Mouse (Mus musculus) MEL (cell line): ENCODE data around the gene Mapkap1. TPM values are rescaled to one million over a fixed set of nuclear protein-coding genes. Genes with fewer than 3 reads are reported as not detected.

Experiments
- DNase-seq: peaks from one replicate; pipeline ENCODE4 v3.0.0; 2011; ENCODE audit warnings: low read depth, low spot score
- H3K27ac ChIP-seq: 2 replicates; pipeline ENCODE4 v1.5.1; 2012; ENCODE audit warnings: low read depth, mild to moderate bottlenecking, control low read depth, low read length, moderate library complexity; ENCODE audit not compliant: control insufficient read depth
- H3K27me3 ChIP-seq, 2 experiments: fragments of 150-350 bp in 1 of 2; sonication (generic) in 1 of 2; 2 replicates each; pipeline ENCODE4 v1.6.1; 2012; ENCODE audit warnings: low read length in 2 of 2, mild to moderate bottlenecking in 2 of 2, improper control_type of control experiment in 1 of 2, moderate library complexity in 1 of 2; ENCODE audit not compliant: insufficient read depth in 2 of 2, control insufficient read depth in 1 of 2
- H3K36me3 ChIP-seq, 2 experiments: 2 replicates each; pipeline ENCODE4 v1.6.1; 2012 to 2014; ENCODE audit warnings: low read length in 2 of 2, improper control_type of control experiment in 1 of 2, inconsistent platforms in 1 of 2, mild to moderate bottlenecking in 1 of 2; ENCODE audit not compliant: insufficient read depth in 2 of 2, control insufficient read depth in 1 of 2
- H3K4me1 ChIP-seq, 2 experiments: fragments of 150-350 bp in 1 of 2; sonication (generic) in 1 of 2; 2 replicates each; pipeline ENCODE4 v1.6.1; 2012; ENCODE audit warnings: low read length in 2 of 2, improper control_type of control experiment in 1 of 2, mild to moderate bottlenecking in 1 of 2; ENCODE audit not compliant: insufficient read depth in 2 of 2, control insufficient read depth in 1 of 2
- H3K4me3 ChIP-seq, 2 experiments: fragments of 150-350 bp in 1 of 2; sonication (generic) in 1 of 2; 2 replicates each; pipeline ENCODE4 v1.5.1; 2012; ENCODE audit warnings: low read depth in 2 of 2, low read length in 2 of 2, mild to moderate bottlenecking in 2 of 2, moderate library complexity in 2 of 2, control low read depth in 1 of 2, improper control_type of control experiment in 1 of 2; ENCODE audit not compliant: control insufficient read depth in 1 of 2, insufficient read depth in 1 of 2
- H3K79me2 ChIP-seq: 2 replicates; pipeline ENCODE4 v1.6.1; 2012; ENCODE audit warnings: mild to moderate bottlenecking, low read length, moderate library complexity; ENCODE audit not compliant: control insufficient read depth, poor library complexity, insufficient read depth
- H3K9ac ChIP-seq: 2 replicates; pipeline ENCODE4 v1.6.1; 2012; ENCODE audit warnings: low read depth, mild to moderate bottlenecking, control low read depth, low read length, moderate library complexity; ENCODE audit not compliant: control insufficient read depth, poor library complexity, severe bottlenecking
- H3K9me3 ChIP-seq: fragments of 150-350 bp; sonication (generic); replicated peaks from 2 replicates; pipeline ENCODE4 v1.6.1; 2012; ENCODE audit warnings: mild to moderate bottlenecking, low read length, improper control_type of control experiment, moderate library complexity; ENCODE audit not compliant: insufficient read depth
- CHD1 ChIP-seq: IDR thresholded peaks from 2 replicates; pipeline ENCODE4 v1.6.1; 2012; ENCODE audit warnings: low read depth, mild to moderate bottlenecking, inconsistent platforms, low read length, improper control_type of control experiment
- ELF1 ChIP-seq: IDR thresholded peaks from 2 replicates; pipeline ENCODE4 v1.6.1; 2014; ENCODE audit warnings: low read depth, mild to moderate bottlenecking, inconsistent platforms, low read length, improper control_type of control experiment, moderate library complexity
- ETS1 ChIP-seq: IDR thresholded peaks from 2 replicates; pipeline ENCODE4 v1.6.1; 2012; ENCODE audit warnings: low read depth, mild to moderate bottlenecking, inconsistent platforms, low read length, improper control_type of control experiment, moderate library complexity
- GABPA ChIP-seq: IDR thresholded peaks from 2 replicates; pipeline ENCODE4 v1.6.1; 2012; ENCODE audit warnings: low read depth, mild to moderate bottlenecking, inconsistent platforms, low read length, improper control_type of control experiment, moderate library complexity
- HCFC1 ChIP-seq: IDR thresholded peaks from 2 replicates; pipeline ENCODE4 v1.6.1; 2012; ENCODE audit warnings: low read depth, mild to moderate bottlenecking, inconsistent platforms, low read length, improper control_type of control experiment, moderate library complexity
- JUND ChIP-seq: IDR thresholded peaks from 2 replicates; pipeline ENCODE4 v1.6.1; 2011; ENCODE audit warnings: low read depth, mild to moderate bottlenecking, improper control_type of control experiment, low read length
- KAT2A ChIP-seq: conservative IDR thresholded peaks from 2 replicates; pipeline ENCODE4 v1.6.1; 2012; ENCODE audit warnings: low read depth, low read length, improper control_type of control experiment, inconsistent platforms
- MEF2A ChIP-seq: IDR thresholded peaks from 2 replicates; pipeline ENCODE4 v1.6.1; 2014; ENCODE audit warnings: low read depth, mild to moderate bottlenecking, inconsistent platforms, low read length, improper control_type of control experiment; ENCODE audit not compliant: poor library complexity, insufficient replicate concordance, severe bottlenecking; ENCODE audit errors: extremely low read depth
- MYC ChIP-seq: IDR thresholded peaks from 2 replicates; pipeline ENCODE4 v1.6.1; 2011; ENCODE audit warnings: low read depth, mild to moderate bottlenecking, low read length, improper control_type of control experiment, moderate library complexity
- POLR2A ChIP-seq, 2 experiments: IDR thresholded peaks; 2 replicates each; pipeline ENCODE4 v1.6.1; 2011 to 2012; ENCODE audit warnings: low read length in 2 of 2, mild to moderate bottlenecking in 2 of 2, control low read depth in 1 of 2, improper control_type of control experiment in 1 of 2, low read depth in 1 of 2, moderate library complexity in 1 of 2; ENCODE audit not compliant: control insufficient read depth in 1 of 2, insufficient read depth in 1 of 2, poor library complexity in 1 of 2
- POLR2AphosphoS2 ChIP-seq: IDR thresholded peaks from 2 replicates; pipeline ENCODE4 v1.6.1; 2011; ENCODE audit warnings: low read length, improper control_type of control experiment
- TCF12 ChIP-seq: IDR thresholded peaks from 2 replicates; pipeline ENCODE4 v1.6.1; 2014; ENCODE audit warnings: low read depth, mild to moderate bottlenecking, inconsistent platforms, low read length, improper control_type of control experiment, moderate library complexity
- USF2 ChIP-seq, 2 experiments: IDR thresholded peaks; 2 replicates each; pipeline ENCODE4 v1.6.1; 2011 to 2012; ENCODE audit warnings: improper control_type of control experiment in 2 of 2, low read length in 2 of 2, borderline replicate concordance in 1 of 2, inconsistent platforms in 1 of 2, low read depth in 1 of 2, mild to moderate bottlenecking in 1 of 2; ENCODE audit not compliant: insufficient read depth in 1 of 2
- ZC3H11A ChIP-seq: IDR thresholded peaks from 2 replicates; pipeline ENCODE4 v1.6.1; 2012; ENCODE audit warnings: low read depth, mild to moderate bottlenecking, inconsistent platforms, low read length, improper control_type of control experiment
- polyA plus RNA-seq, 2 experiments: library from polyadenylated mRNA; stranded (reverse) in 1 of 2; unstranded in 1 of 2; fragments of >175 nt in 1 of 2; fragments of >200 nt in 1 of 2; gene quantifications; 2 replicates each; pipeline versions ENCODE4 v1.2.1 to v1.2.4; 2012; ENCODE audit warnings: low replicate concordance in 2 of 2, low read depth in 1 of 2; ENCODE audit not compliant: insufficient read length in 2 of 2, insufficient read depth in 1 of 2, missing spikeins in 1 of 2
- total RNA-seq: library from RNA; depleted of rRNA; stranded (reverse); fragments of 300-350 nt; gene quantifications from 2 replicates; pipeline ENCODE4 v1.2.3, GENCODE M21; 2012

The Mapkap1 gene
- total and polyA plus RNA-seq, 3 experiments, result 42.1 to 52.5 TPM; not detected in 1

- H3K9ac ChIP-seq, result no peak overlapping the region
- H3K4me3 ChIP-seq, result no peak overlapping the region
- H3K27me3 ChIP-seq, result no peaks in the 10 kb centered on the region
- H3K4me1 ChIP-seq, result peaks cover under 1 to 6% of the 10 kb centered on the region in 2 experiments; a peak in 3 of 4 replicates
- no peak overlapping the region for H3K27ac ChIP-seq
- no peaks in the 10 kb centered on the region; a peak in 2 of 4 replicates for H3K36me3 ChIP-seq
- DNase-seq, result no peak
- H3K9me3 ChIP-seq, result no peaks in the 10 kb centered on the region
- no peak for TF ChIP-seq CHD1
- TF ChIP-seq MYC, result no peak
- TF ChIP-seq TCF12, result no peak
- TF ChIP-seq POLR2AphosphoS2, result no peak
- no peak for TF ChIP-seq POLR2A (IDR thresholded peaks at IDR 0.05; ENCODE audit: control insufficient read depth in 1 of 2, insufficient read depth in 1 of 2, low read depth in 1 of 2, low read length in 2 of 2, poor library complexity in 1 of 2)
- TF ChIP-seq ETS1, result no peak
- no peaks in the 10 kb centered on the region for H3K79me2 ChIP-seq
Measured at GRCm38 (mm10) chr2:34630445-34630844, 223.9 kb downstream of the Mapkap1 start.

GRCm38 (mm10) chr2:34632051-34632450 is 225.5 kb downstream of the Mapkap1 start:
- TF ChIP-seq KAT2A (no peak), USF2 (IDR thresholded peaks at IDR 0.05; ENCODE audit: borderline replicate concordance in 1 of 2, insufficient read depth in 1 of 2, low read depth in 1 of 2, low read length in 2 of 2) (no peak), MYC (no peak), HCFC1 (no peak), GABPA (no peak), JUND (no peak), ZC3H11A (no peak), ELF1 (no peak), MEF2A (no peak)
- TF ChIP-seq, all 39 proteins: peak for 0
- DNase-seq, result no peak
- no peak overlapping the region for H3K27ac ChIP-seq

More at GRCm38 (mm10) chr2:34632051-34632450, 225.5 kb downstream of the Mapkap1 start:
- Histone ChIP-seq H3K79me2 (no peaks in the 10 kb centered on the region), H3K36me3 (no peaks in the 10 kb centered on the region; a peak in 2 of 4 replicates), H3K9me3 (no peaks in the 10 kb centered on the region), H3K9ac (no peak overlapping the region), H3K4me3 (no peak overlapping the region), H3K27me3 (no peaks in the 10 kb centered on the region), H3K4me1 (peaks cover 3 to 6% of the 10 kb centered on the region in 2 experiments; a peak in 3 of 4 replicates)
